Mouse (Mus musculus) CH12.LX (cell line): ENCODE results near the gene Pstk. TPM values are rescaled to one million over a fixed set of nuclear protein-coding genes. Genes with fewer than 3 reads are reported as not detected.
"Not testable (repeated sequence)": the region's sequence is repeated elsewhere in the genome, so short reads cannot be mapped to it uniquely, and the experiment has no call there.

Source experiments
- DNase-seq: peaks from one replicate; pipeline ENCODE4 v3.0.0-alpha.2; 2013; ENCODE audit errors: extremely low read depth
- H3K27ac ChIP-seq: 2 replicates; pipeline ENCODE4 v1.5.1; 2012; ENCODE audit warnings: low read depth, mild to moderate bottlenecking, control low read depth, moderate library complexity; ENCODE audit not compliant: insufficient read depth
- H3K27me3 ChIP-seq: replicated peaks from 2 replicates; pipeline ENCODE3; 2012; ENCODE audit warnings: inconsistent platforms
- H3K36me3 ChIP-seq, 2 experiments: replicated peaks in 1 of 2; 2 replicates each; pipeline versions ENCODE3 to v1.6.1; 2012; ENCODE audit warnings: inconsistent platforms in 1 of 2, low read length in 1 of 2, mild to moderate bottlenecking in 1 of 2, mixed read lengths in 1 of 2, moderate library complexity in 1 of 2; ENCODE audit not compliant: control insufficient read depth in 1 of 2, insufficient read depth in 1 of 2
- H3K4me1 ChIP-seq, 2 experiments: 2 replicates each; pipeline ENCODE4 v1.6.1; 2012; ENCODE audit warnings: inconsistent platforms in 1 of 2, moderate library complexity in 1 of 2; ENCODE audit not compliant: insufficient read depth in 2 of 2, control insufficient read depth in 1 of 2
- H3K4me2 ChIP-seq: 2 replicates; pipeline ENCODE4 v1.6.1; 2012; ENCODE audit warnings: low read depth, mild to moderate bottlenecking, control low read depth; ENCODE audit not compliant: poor library complexity, insufficient read depth, severe bottlenecking
- H3K4me3 ChIP-seq, 3 experiments: fragments of 150-350 bp in 1 of 3; sonication (generic) in 1 of 3; replicated peaks in 1 of 3; 2 replicates each; pipeline versions ENCODE3 to v1.5.1; 2011 to 2012; ENCODE audit warnings: low read depth in 2 of 3, low read length in 2 of 3, mild to moderate bottlenecking in 2 of 3, moderate library complexity in 2 of 3, control low read depth in 1 of 3, improper control_type of control experiment in 1 of 3, inconsistent platforms in 1 of 3, mixed read lengths in 1 of 3; ENCODE audit not compliant: poor library complexity in 1 of 3
- H3K79me2 ChIP-seq: replicated peaks from 2 replicates; pipeline ENCODE4 v1.6.1; 2012; ENCODE audit warnings: mild to moderate bottlenecking, moderate library complexity; ENCODE audit not compliant: control insufficient read depth, poor library complexity, insufficient read depth, severe bottlenecking; ENCODE audit errors: extremely low read depth
- H3K9ac ChIP-seq: 2 replicates; pipeline ENCODE4 v1.6.1; 2012; ENCODE audit warnings: low read depth, mild to moderate bottlenecking, control low read depth, moderate library complexity; ENCODE audit not compliant: insufficient read depth
- H3K9me3 ChIP-seq: replicated peaks from 2 replicates; pipeline ENCODE3; 2012; ENCODE audit warnings: low read length, inconsistent platforms, mixed read lengths
- BHLHE40 ChIP-seq: IDR thresholded peaks from 2 replicates; pipeline ENCODE4 v1.6.1; 2011; ENCODE audit warnings: mild to moderate bottlenecking, low read depth, low read length, improper control_type of control experiment
- CHD1 ChIP-seq: IDR thresholded peaks from 2 replicates; pipeline ENCODE4 v1.6.1; 2012; ENCODE audit warnings: low read depth, low read length, improper control_type of control experiment, inconsistent platforms
- CHD2 ChIP-seq: IDR thresholded peaks from 2 replicates; pipeline ENCODE4 v1.6.1; 2011; ENCODE audit warnings: low read length, improper control_type of control experiment
- E2F4 ChIP-seq: IDR thresholded peaks from 2 replicates; pipeline ENCODE4 v1.6.1; 2011; ENCODE audit warnings: low read depth, low read length, improper control_type of control experiment; ENCODE audit not compliant: insufficient replicate concordance
- GABPA ChIP-seq: IDR thresholded peaks from 2 replicates; pipeline ENCODE4 v1.6.1; 2012; ENCODE audit warnings: low read depth, low read length, improper control_type of control experiment, inconsistent platforms; ENCODE audit not compliant: insufficient replicate concordance
- IRF4 ChIP-seq: IDR thresholded peaks from 2 replicates; pipeline ENCODE4 v1.6.1; 2014; ENCODE audit warnings: low read depth, mild to moderate bottlenecking, inconsistent platforms, low read length, improper control_type of control experiment
- JUN ChIP-seq: IDR thresholded peaks from 2 replicates; pipeline ENCODE4 v1.6.1; 2011; ENCODE audit warnings: low read depth, mild to moderate bottlenecking, low read length, improper control_type of control experiment, moderate library complexity; ENCODE audit not compliant: insufficient read depth
- JUND ChIP-seq: conservative IDR thresholded peaks from 2 replicates; pipeline ENCODE4 v1.6.1; 2011; ENCODE audit warnings: low read depth, low read length, improper control_type of control experiment
- KAT2A ChIP-seq: IDR thresholded peaks from 2 replicates; pipeline ENCODE4 v1.6.1; 2012; ENCODE audit warnings: low read length, improper control_type of control experiment, inconsistent platforms; ENCODE audit not compliant: insufficient replicate concordance
- MAFK ChIP-seq: IDR thresholded peaks from 2 replicates; pipeline ENCODE4 v1.6.1; 2011; ENCODE audit warnings: low read length, improper control_type of control experiment; ENCODE audit not compliant: insufficient replicate concordance
- MYC ChIP-seq: IDR thresholded peaks from 2 replicates; pipeline ENCODE4 v1.6.1; 2011; ENCODE audit warnings: low read depth, mild to moderate bottlenecking, improper control_type of control experiment, low read length
- NELFE ChIP-seq: IDR thresholded peaks from 2 replicates; pipeline ENCODE4 v1.6.1; 2011; ENCODE audit warnings: low read depth, low read length, improper control_type of control experiment
- POLR2A ChIP-seq: IDR thresholded peaks from 2 replicates; pipeline ENCODE4 v1.6.1; 2011; ENCODE audit warnings: low read depth, mild to moderate bottlenecking, improper control_type of control experiment, low read length
- SIN3A ChIP-seq: IDR thresholded peaks from 2 replicates; pipeline ENCODE4 v1.6.1; 2012; ENCODE audit warnings: low read length, improper control_type of control experiment, inconsistent platforms
- TBP ChIP-seq: conservative IDR thresholded peaks from 2 replicates; pipeline ENCODE4 v1.6.1; 2011; ENCODE audit warnings: low read depth, low read length, improper control_type of control experiment
- ZC3H11A ChIP-seq: IDR thresholded peaks from 2 replicates; pipeline ENCODE4 v1.6.1; 2012; ENCODE audit warnings: low read depth, mild to moderate bottlenecking, inconsistent platforms, low read length, improper control_type of control experiment
- ZNF384 ChIP-seq: IDR thresholded peaks from 2 replicates; pipeline ENCODE4 v1.6.1; 2012; ENCODE audit warnings: low read depth, low read length, improper control_type of control experiment, inconsistent platforms
- dilution Hi-C: fragments of 300-500 bp; cut with MboI; formaldehyde crosslinking; loops from 2 replicates; pipeline ENCODE4 v1.14.3; 2020; ENCODE audit warnings: low sequenced_read_pairs; ENCODE audit not compliant: extremely low pct_unique_long_range_greater_than_20kb, extremely low pct_ligation_motif_present
- in situ Hi-C: fragments of 300-500 bp; cut with MboI; formaldehyde crosslinking; loops from 3 replicates; pipeline ENCODE4 v1.14.3; 2019; ENCODE audit warnings: low sequenced_read_pairs, low pct_ligation_motif_present, low pct_unique_long_range_greater_than_20kb, mixed read lengths
- polyA plus RNA-seq: library from polyadenylated mRNA; unstranded; fragments of >175 nt; gene quantifications from 2 replicates; pipeline ENCODE4 v1.2.1, GENCODE M21; 2012; ENCODE audit warnings: low read depth; ENCODE audit not compliant: insufficient read length
- total RNA-seq, 2 experiments: library from RNA; depleted of rRNA; stranded (reverse); fragments of 300-350 nt in 1 of 2; fragments of >200 nt in 1 of 2; gene quantifications; 2 replicates each; pipeline ENCODE4 v1.2.3; 2012 to 2014

Gene Pstk
- total and polyA plus RNA-seq, 3 experiments: 21.9 to 42.3 (median 29.1) TPM

DNA sequence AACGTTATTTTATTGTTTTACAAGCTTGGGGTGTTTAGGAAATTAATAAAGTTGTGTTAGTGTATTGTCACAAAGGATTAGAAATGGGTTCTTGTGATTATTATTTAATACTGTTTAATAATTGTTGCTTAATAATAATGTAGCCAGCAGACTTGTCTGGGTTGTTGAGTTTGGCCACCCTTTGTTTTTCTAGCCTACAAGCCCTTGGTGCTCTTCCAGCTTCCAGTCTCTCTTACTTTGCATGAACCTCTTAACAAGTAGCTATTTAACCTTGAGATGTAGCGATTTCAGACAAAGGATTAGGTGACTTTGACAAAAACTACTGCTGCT is 41.0 kb downstream of the Pstk start:
- Histone ChIP-seq H3K27me3 (peaks cover 15% of the 10 kb centered on the region), H3K9ac (no peak overlapping the region), H3K79me2 (peaks cover 16% of the 10 kb centered on the region), H3K4me2 (no peak overlapping the region), H3K9me3 (no peaks in the 10 kb centered on the region), H3K4me3 (no peak overlapping the region), H3K27ac (no peak overlapping the region), H3K4me1 (peaks cover 0 to 16% of the 10 kb centered on the region in 2 experiments; a peak in 3 of 4 replicates), H3K36me3 (peaks cover 0 to 4% of the 10 kb centered on the region in 2 experiments)
- TF ChIP-seq IRF4 (no peak), NELFE (no peak), ZNF384 (no peak), JUND (no peak), MAFK (no peak), JUN (no peak)
- in situ Hi-C loops (no loop called here), dilution Hi-C loops (no loop called here)
- no peak for DNase-seq

DNA sequence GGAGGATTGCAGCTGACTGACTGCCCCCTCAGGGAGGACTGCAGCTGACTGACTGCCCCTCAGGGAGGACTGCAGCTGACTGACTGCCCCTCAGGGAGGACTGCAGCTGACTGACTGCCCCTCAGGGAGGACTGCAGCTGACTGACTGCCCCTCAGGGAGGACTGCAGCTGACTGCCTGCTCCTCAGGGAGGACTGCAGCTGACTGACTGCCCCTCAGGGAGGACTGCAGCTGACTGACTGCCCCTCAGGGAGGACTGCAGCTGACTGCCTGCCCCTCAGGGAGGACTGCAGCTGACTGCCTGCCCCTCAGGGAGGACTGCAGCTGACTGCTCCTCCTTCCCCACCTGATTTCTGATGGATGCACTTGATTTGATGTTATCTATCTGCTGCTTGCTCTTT is 45.8 kb downstream of the Pstk start:
- H3K4me1 ChIP-seq, H3K4me3 ChIP-seq: not testable (repeated sequence)

DNA sequence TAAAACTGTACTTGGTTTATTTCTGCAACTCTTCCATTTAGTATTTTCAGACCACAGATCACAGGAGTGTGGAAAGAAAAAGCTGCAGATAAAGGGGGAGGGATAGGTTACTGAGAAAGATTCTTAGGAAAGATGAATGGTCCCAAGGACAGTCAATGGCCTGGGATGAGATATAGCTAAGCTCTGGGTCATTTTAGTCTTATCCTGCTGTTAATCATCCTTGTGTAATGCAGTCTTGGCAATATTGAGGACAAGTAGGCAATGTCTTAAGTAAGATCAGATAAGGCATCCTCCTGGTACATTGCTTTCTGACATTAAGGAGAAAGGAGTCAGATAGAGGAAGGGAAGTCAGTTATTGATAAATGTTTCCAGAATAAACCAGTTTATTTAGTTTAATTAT is 46.7 kb downstream of the Pstk start:
- no peak overlapping the region for H3K4me3 ChIP-seq
- no peak for TF ChIP-seq JUND
- TF ChIP-seq GABPA: no peak
- no peak for TF ChIP-seq SIN3A
- no peak for TF ChIP-seq E2F4
- TF ChIP-seq MYC: no peak
- TF ChIP-seq CHD1: no peak
- TF ChIP-seq TBP: no peak
- no peak for TF ChIP-seq ZC3H11A
- no peak for TF ChIP-seq POLR2A
- TF ChIP-seq CHD2: no peak
- no peak for TF ChIP-seq BHLHE40
- no peak for TF ChIP-seq KAT2A
- H3K9me3 ChIP-seq: no peaks in the 10 kb centered on the region
- no peak overlapping the region for H3K27ac ChIP-seq
- peaks cover 8% of the 10 kb centered on the region for H3K27me3 ChIP-seq
- DNase-seq: no peak
- H3K4me1 ChIP-seq: no peaks in the 10 kb centered on the region
- no peak overlapping the region for H3K9ac ChIP-seq
- H3K79me2 ChIP-seq: no peaks in the 10 kb centered on the region
- in situ Hi-C loops (no loop called here), dilution Hi-C loops (no loop called here)
- H3K4me2 ChIP-seq: no peak overlapping the region
- no peaks in the 10 kb centered on the region for H3K36me3 ChIP-seq

More for the DNA sequence above, 45.8 kb downstream of the Pstk start:
- H3K36me3 ChIP-seq, H3K4me2 ChIP-seq, dilution Hi-C loops, H3K9me3 ChIP-seq, DNase-seq, in situ Hi-C loops, H3K79me2 ChIP-seq, H3K27ac ChIP-seq, H3K9ac ChIP-seq: not testable (repeated sequence)
- peaks cover 13% of the 10 kb centered on the region for H3K27me3 ChIP-seq
